Mouse (Mus musculus): ENCODE measurements around the gene Msx1. TPM values are rescaled to one million over a fixed set of nuclear protein-coding genes. Genes with fewer than 3 reads are reported as not detected.

Msx1 gene
- polyA plus RNA-seq, 2 experiments from 2014 or later: not detected

DNA sequence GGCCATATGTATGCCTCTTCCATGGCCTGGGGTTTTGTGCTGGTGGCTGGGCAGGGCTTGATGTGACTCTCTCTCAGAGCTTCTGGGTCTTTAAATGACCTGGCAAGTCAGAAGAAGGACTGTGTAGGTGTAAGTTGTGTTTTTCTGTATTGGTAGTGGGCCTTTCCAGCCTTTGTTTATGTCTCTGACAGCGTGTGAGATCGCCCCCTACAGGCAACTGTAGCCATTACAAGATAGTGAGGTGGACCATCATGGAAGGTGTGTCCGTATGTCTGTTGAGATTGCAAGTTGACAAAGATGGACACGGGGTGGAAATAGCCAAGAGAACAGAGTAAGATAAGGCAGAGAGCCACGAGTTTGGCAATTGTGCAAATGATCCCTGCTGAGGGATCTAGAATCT is 32.2 kb downstream of the Msx1 start:
- ATAC-seq: no peak

- no peak for ATAC-seq
These were observed 39.5 kb downstream of the Msx1 start for GRCm38 (mm10) chr5:37784847-37785391.

GRCm38 (mm10) chr5:37783306-37783705 is 41.1 kb downstream of the Msx1 start:
- ATAC-seq: no peak

DNA sequence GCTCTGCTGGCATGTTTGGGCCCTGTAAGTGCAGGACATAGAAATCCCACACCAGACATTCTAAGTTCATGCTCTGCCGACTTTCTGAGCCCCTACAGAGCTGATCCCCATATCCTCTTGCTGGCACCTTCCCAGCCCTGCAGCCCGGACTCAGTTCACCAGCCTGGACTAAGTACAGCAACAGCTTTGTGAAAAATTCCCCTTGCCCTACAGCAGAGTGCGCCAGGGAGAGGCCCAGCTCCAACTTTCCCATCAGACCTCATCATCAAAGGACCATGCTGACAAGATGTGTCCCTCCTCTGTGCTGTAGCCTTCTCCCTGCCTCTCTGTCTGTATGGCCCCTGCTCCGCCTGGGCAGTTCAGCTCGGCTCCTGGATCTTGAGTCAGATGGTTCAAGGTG is 48.7 kb downstream of the Msx1 start:
- no peak for ATAC-seq

- ATAC-seq: no peak
These were observed 50.4 kb downstream of the Msx1 start for GRCm38 (mm10) chr5:37774011-37774410.

DNA sequence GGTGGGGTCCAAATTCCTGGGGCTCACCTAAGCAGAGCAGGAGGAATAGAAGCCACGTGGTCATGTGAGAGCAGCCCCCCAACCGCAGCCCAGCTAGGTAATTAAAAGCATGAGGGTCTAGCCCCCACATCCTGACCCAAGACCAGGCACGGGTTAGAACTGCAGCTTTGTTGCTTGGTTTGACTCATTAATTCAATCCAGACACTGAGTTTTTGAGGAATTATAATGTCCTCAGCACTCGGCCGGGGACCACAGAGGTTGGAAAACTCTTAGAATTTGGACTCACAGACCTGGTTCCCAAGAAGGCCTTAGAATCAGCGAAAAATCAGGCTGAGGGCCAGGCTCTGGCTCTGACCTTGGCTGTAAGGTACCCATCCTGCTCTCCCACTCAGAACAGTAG is 53.5 kb downstream of the Msx1 start:
- ATAC-seq: no peak

Other genes with a start within 250 kb of the Msx1 start
- not detected for gene Stk32b, start 107.4 kb downstream of the Msx1 start, polyA plus RNA-seq (2017; shearing (Covaris generic))
- not detected for gene Cytl1, start 89.1 kb downstream of the Msx1 start, polyA plus RNA-seq (2017; shearing (Covaris generic))
- 10 to 100 TPM; 21.9 to 22.1 TPM for gene Stx18, start 214.2 kb upstream of the Msx1 start, polyA plus RNA-seq (2017; shearing (Covaris generic))